Comparison of ENCODE assay signal across 17 mouse cellular contexts in genomic region chr17:83960821-83961220, GRCm38 (mm10).
DNase-seq lines count a peak whose midpoint lies in the region; ATAC-seq and TF ChIP-seq lines count a peak whose summit lies in the region.
"Had no signal": no experiment of that assay in that cellular context is flagged by ENCODE, and none has a peak within 500 bp of the region (broad histone marks: within the 10 kb centered on the region; RNA-seq: fewer than 3 reads in every experiment).

No protein-coding gene starts in this region.

- peak overlapping the region; percentile 75; the same call in 1 of the 2 replicates for H3K27ac ChIP-seq in intestine, embryonic 14.5 days (ENCODE audit: low read depth)
- no peak overlapping the region for H3K27ac ChIP-seq in intestine, postnatal 0 days (ENCODE audit: low read depth, low read length)
- H3K27ac ChIP-seq in lung, embryonic 15.5 days: peak overlapping the region; percentile 73; the same call in 1 of the 2 replicates
- H3K27ac ChIP-seq in embryonic fibroblast, embryonic 13.5 days (ENCODE audit: insufficient read depth, low read length): peak overlapping the region; percentile 0; the same call in 1 of the 2 replicates
- H3K27ac ChIP-seq in stomach, embryonic 16.5 days (ENCODE audit: low read length): peak overlapping the region; percentile 89
- no peak overlapping the region for H3K27ac ChIP-seq in forebrain, embryonic 13.5 days
- H3K27ac ChIP-seq: hindbrain, embryonic 12.5 days; liver, embryonic 14.5 days; neural tube, embryonic 12.5 days had no signal

- 0 out of 2 replicates have a peak, but pooled peaks cover 3% of the 10 kb centered on the region for H3K9me3 ChIP-seq in intestine, embryonic 14.5 days (ENCODE audit: control insufficient read depth, low read length)
- no peaks in the 10 kb centered on the region for H3K9me3 ChIP-seq in intestine, postnatal 0 days (ENCODE audit: control insufficient read depth)
- no peaks in the 10 kb centered on the region for H3K9me3 ChIP-seq in lung, embryonic 15.5 days
- H3K9me3 ChIP-seq in stomach, embryonic 16.5 days (replicated peaks; ENCODE audit: control insufficient read depth, low read length): no peaks in the 10 kb centered on the region
- no peaks in the 10 kb centered on the region for H3K9me3 ChIP-seq in forebrain, embryonic 13.5 days (replicated peaks)
- H3K9me3 ChIP-seq: hindbrain, embryonic 12.5 days had no signal

- no peak overlapping the region for H3K4me2 ChIP-seq in intestine, embryonic 14.5 days (ENCODE audit: low read length)
- H3K4me2 ChIP-seq in intestine, postnatal 0 days (replicated peaks; ENCODE audit: low read depth): no peak overlapping the region
- H3K4me2 ChIP-seq in lung, embryonic 15.5 days: no peak overlapping the region
- no peak overlapping the region for H3K4me2 ChIP-seq in stomach, embryonic 16.5 days (ENCODE audit: low read depth, low read length)
- H3K4me2 ChIP-seq in forebrain, embryonic 13.5 days: no peak overlapping the region
- H3K4me2 ChIP-seq: hindbrain, embryonic 12.5 days; neural tube, embryonic 12.5 days had no signal

- TF ChIP-seq CTCF in intestine, postnatal 0 days (IDR thresholded peaks at IDR 0.05; ENCODE audit: low read depth): no peak
- no peak for TF ChIP-seq CTCF in lung, adult 2 months (IDR thresholded peaks at IDR 0.05; ENCODE audit: insufficient read depth, low read length)
- TF ChIP-seq CTCF in embryonic fibroblast, embryonic 13.5 days (IDR thresholded peaks at IDR 0.05; ENCODE audit: borderline replicate concordance, insufficient read depth, low read length): no peak

- H3K36me3 ChIP-seq in intestine, embryonic 14.5 days (ENCODE audit: control insufficient read depth, insufficient read depth, low read length): no peaks in the 10 kb centered on the region
- H3K36me3 ChIP-seq in intestine, postnatal 0 days (ENCODE audit: control insufficient read depth, insufficient read depth): no peaks in the 10 kb centered on the region
- H3K36me3 ChIP-seq in lung, embryonic 15.5 days: no peaks in the 10 kb centered on the region
- H3K36me3 ChIP-seq in stomach, embryonic 16.5 days (ENCODE audit: control insufficient read depth, insufficient read depth, low read length): no peaks in the 10 kb centered on the region
- H3K36me3 ChIP-seq in forebrain, embryonic 13.5 days (ENCODE audit: poor library complexity, severe bottlenecking): no peaks in the 10 kb centered on the region
- H3K36me3 ChIP-seq: hindbrain, embryonic 12.5 days; neural tube, embryonic 12.5 days had no signal

- no peak overlapping the region for H3K9ac ChIP-seq in intestine, embryonic 14.5 days (ENCODE audit: low read length)
- H3K9ac ChIP-seq in intestine, postnatal 0 days (ENCODE audit: low read depth, low read length): no peak overlapping the region
- no peak overlapping the region for H3K9ac ChIP-seq in lung, embryonic 15.5 days
- H3K9ac ChIP-seq in stomach, embryonic 16.5 days (ENCODE audit: low read length): no peak overlapping the region
- no peak overlapping the region for H3K9ac ChIP-seq in forebrain, embryonic 13.5 days
- H3K9ac ChIP-seq: hindbrain, embryonic 12.5 days; liver, embryonic 14.5 days; neural tube, embryonic 12.5 days had no signal

- DNase-seq in intestine, embryonic 14.5 days (ENCODE audit: low spot score): no peak
- DNase-seq in lung, adult 2 months: no peak
- DNase-seq in right cerebral cortex, postnatal 25 days: no peak
- DNase-seq: cerebellum, postnatal 25 days; kidney, postnatal 25 days; spleen, adult 18-20 months had no signal

- ATAC-seq in intestine, embryonic 14.5 days (replicated peaks; ENCODE audit: low FRiP score, low TSS enrichment, low read depth): no peak
- ATAC-seq in intestine, postnatal 0 days: no peak
- no peak for ATAC-seq in lung, embryonic 15.5 days (ENCODE audit: borderline replicate concordance, extremely low read depth, low FRiP score, low TSS enrichment)
- no peak for ATAC-seq in stomach, embryonic 16.5 days (ENCODE audit: insufficient read depth, low FRiP score)
- ATAC-seq in forebrain, embryonic 13.5 days: no peak
- ATAC-seq: CD4-positive, CD25-positive, alpha-beta regulatory T cell, adult 4 months; midbrain, embryonic 16.5 days had no signal

- no peak overlapping the region for H3K4me3 ChIP-seq in intestine, embryonic 14.5 days (ENCODE audit: low read depth, low read length)
- H3K4me3 ChIP-seq in intestine, postnatal 0 days (ENCODE audit: low read depth, low read length): no peak overlapping the region
- H3K4me3 ChIP-seq in lung, embryonic 15.5 days: no peak overlapping the region
- H3K4me3 ChIP-seq in lung, adult 2 months (replicated peaks; ENCODE audit: extremely low read depth, low read depth, low read length): no peak overlapping the region
- no peak overlapping the region for H3K4me3 ChIP-seq in embryonic fibroblast, embryonic 13.5 days (ENCODE audit: insufficient read depth, low read length)
- H3K4me3 ChIP-seq in stomach, embryonic 16.5 days (replicated peaks; ENCODE audit: low read length): no peak overlapping the region
- H3K4me3 ChIP-seq in forebrain, embryonic 13.5 days: no peak overlapping the region
- H3K4me3 ChIP-seq: erythroblast, embryonic 14.5 days; hindbrain, embryonic 12.5 days; neural tube, embryonic 12.5 days had no signal

- H3K4me1 ChIP-seq in intestine, embryonic 14.5 days (replicated peaks; ENCODE audit: control insufficient read depth, insufficient read depth, low read length): peaks cover 77% of the 10 kb centered on the region
- H3K4me1 ChIP-seq in intestine, postnatal 0 days (replicated peaks; ENCODE audit: control insufficient read depth, insufficient read depth, low read length): peaks cover 33% of the 10 kb centered on the region
- peaks cover 80% of the 10 kb centered on the region for H3K4me1 ChIP-seq in lung, embryonic 15.5 days
- H3K4me1 ChIP-seq in lung, adult 2 months (ENCODE audit: control insufficient read depth, insufficient read depth, low read length): peaks cover 18% of the 10 kb centered on the region; the same call in 1 of the 2 replicates
- H3K4me1 ChIP-seq in embryonic fibroblast, embryonic 13.5 days (ENCODE audit: control insufficient read depth, insufficient read depth, low read length): no peaks in the 10 kb centered on the region
- H3K4me1 ChIP-seq in stomach, embryonic 16.5 days (ENCODE audit: control insufficient read depth, insufficient read depth, low read length): peaks cover 69% of the 10 kb centered on the region
- H3K4me1 ChIP-seq in forebrain, embryonic 13.5 days: peaks cover 45% of the 10 kb centered on the region

- 71% methylated on average over 7 of the region's 7 CpGs for WGBS in intestine, embryonic 14.5 days
- 79% methylated on average over 7 of the region's 7 CpGs for WGBS in intestine, postnatal 0 days
- WGBS in lung, embryonic 15.5 days: 67% methylated on average over 7 of the region's 7 CpGs
- WGBS in lung, adult 2 months: 66% methylated on average over 7 of the region's 7 CpGs
- 76% methylated on average over 7 of the region's 7 CpGs for WGBS in stomach, embryonic 16.5 days
- 85% methylated on average over 7 of the region's 7 CpGs for WGBS in forebrain, embryonic 13.5 days

- TF ChIP-seq POLR2A in lung, adult 2 months (IDR thresholded peaks at IDR 0.05; ENCODE audit: borderline replicate concordance, extremely low read depth, low read depth, low read length): no peak
- no peak for TF ChIP-seq POLR2A in embryonic fibroblast, embryonic 13.5 days (IDR thresholded peaks at IDR 0.05; ENCODE audit: low read depth, low read length)

- no peaks in the 10 kb centered on the region for H3K27me3 ChIP-seq in intestine, embryonic 14.5 days (replicated peaks; ENCODE audit: control insufficient read depth, insufficient read depth, low read length)
- no peaks in the 10 kb centered on the region for H3K27me3 ChIP-seq in intestine, postnatal 0 days (replicated peaks; ENCODE audit: control insufficient read depth, insufficient read depth, low read length)
- H3K27me3 ChIP-seq in lung, embryonic 15.5 days: no peaks in the 10 kb centered on the region
- H3K27me3 ChIP-seq in stomach, embryonic 16.5 days (ENCODE audit: control insufficient read depth, insufficient read depth, low read length): no peaks in the 10 kb centered on the region
- H3K27me3 ChIP-seq in forebrain, embryonic 13.5 days: 0 out of 2 replicates have a peak, but pooled peaks cover 5% of the 10 kb centered on the region
- H3K27me3 ChIP-seq: hindbrain, embryonic 12.5 days; neural tube, embryonic 12.5 days had no signal

Comparison
In these comparisons a context has a peak if more than half of its experiments do, and no peak if none do; other contexts are left out.
1. H3K27ac ChIP-seq: peak in intestine, embryonic 14.5 days (single experiment), lung, embryonic 15.5 days (single experiment), embryonic fibroblast, embryonic 13.5 days (single experiment) and stomach, embryonic 16.5 days (single experiment); none in intestine, postnatal 0 days (single experiment) and forebrain, embryonic 13.5 days (single experiment).